Mouse (Mus musculus) embryonic facial prominence, embryonic 15.5 days (tissue): ENCODE measurements around the gene Zfyve28. TPM values are rescaled to one million over a fixed set of nuclear protein-coding genes. Genes with fewer than 3 reads are reported as not detected.

ENCODE experiments used
- ATAC-seq: fragments of 200-750 bp; cut with Nextera tagmentation; 2 replicates; pipeline ENCODE4 v1.8.0; 2017; ENCODE audit warnings: low read depth, moderate TSS enrichment; ENCODE audit not compliant: insufficient number of reproducible peaks, low FRiP score, low TSS enrichment
- H3K27ac ChIP-seq: fragments of 300-500 bp; sonication (generic); replicated peaks from 2 replicates; pipeline ENCODE4 v1.5.1; 2015; ENCODE audit warnings: mild to moderate bottlenecking, inconsistent platforms
- H3K27me3 ChIP-seq: fragments of 300-500 bp; sonication (generic); 2 replicates; pipeline ENCODE4 v1.6.1; 2015; ENCODE audit warnings: inconsistent platforms
- H3K36me3 ChIP-seq: fragments of 300-500 bp; sonication (generic); 2 replicates; pipeline ENCODE4 v1.6.1; 2015; ENCODE audit warnings: mild to moderate bottlenecking, inconsistent platforms
- H3K4me1 ChIP-seq: fragments of 300-500 bp; sonication (generic); 2 replicates; pipeline ENCODE4 v1.6.1; 2015; ENCODE audit warnings: inconsistent platforms
- H3K4me2 ChIP-seq: fragments of 300-500 bp; sonication (generic); replicated peaks from 2 replicates; pipeline ENCODE4 v1.6.1; 2015; ENCODE audit warnings: mild to moderate bottlenecking, inconsistent platforms
- H3K4me3 ChIP-seq: fragments of 300-500 bp; sonication (generic); replicated peaks from 2 replicates; pipeline ENCODE4 v1.5.1; 2015; ENCODE audit warnings: mild to moderate bottlenecking, inconsistent platforms
- H3K9ac ChIP-seq: fragments of 300-500 bp; sonication (generic); 2 replicates; pipeline ENCODE4 v1.6.1; 2015; ENCODE audit warnings: inconsistent platforms
- H3K9me3 ChIP-seq: fragments of 300-500 bp; sonication (generic); replicated peaks from 2 replicates; pipeline ENCODE4 v1.6.1; 2016; ENCODE audit warnings: inconsistent platforms
- WGBS: fragments of 180-500 bp; shearing (Covaris S2); methylation state at CpG from one replicate; pipeline ENCODE4 v1.1.7; 2015; 5-methylcytosine and 5-hydroxymethylcytosine counted together
- polyA plus RNA-seq: library from polyadenylated mRNA; unstranded; fragments of >200 nt; fragmentation: Nextera tagmentation; extraction: Ambion mirVana; gene quantifications from 2 replicates; pipeline ENCODE4 v1.2.1, GENCODE M21; 2015

Zfyve28 gene
- polyA plus RNA-seq, 1 experiment from 2014 or later, result 1.2 TPM

- H3K4me1 ChIP-seq, result peaks cover 55% of the 10 kb centered on the region
These were observed 100.5 kb downstream of the Zfyve28 start, which contains the start of gene Mxd4 for GRCm38 (mm10) chr5:34187601-34188316. Gene Mxd4, minus strand, starts transcription at chr5:34187720.

DNA sequence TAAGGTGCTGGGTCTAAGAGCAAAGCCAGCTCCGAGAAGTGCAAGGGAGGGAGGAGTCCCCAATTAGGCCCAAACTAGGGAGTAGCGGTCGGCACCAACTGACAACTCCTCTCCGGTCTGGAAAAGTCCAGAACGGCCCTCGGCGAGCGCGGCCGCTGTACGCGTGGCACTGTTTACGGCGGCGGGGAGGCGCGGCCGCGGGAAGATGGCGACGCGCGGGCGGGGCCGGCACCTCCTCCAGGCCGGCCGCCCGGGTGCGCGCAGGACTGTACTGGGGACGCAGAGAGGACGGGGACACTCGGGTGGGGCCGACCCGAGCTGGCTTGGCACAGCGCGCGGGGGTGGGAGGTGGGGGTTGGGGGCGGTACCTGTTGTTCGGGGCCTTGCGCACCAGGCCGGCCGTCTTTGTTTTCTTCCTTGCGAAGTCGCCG, 101.3 kb downstream of the Zfyve28 start:
- peaks cover 60% of the 10 kb centered on the region for H3K4me1 ChIP-seq
- WGBS, result under 1% methylated on average over 37 of the region's 46 CpGs
- H3K4me2 ChIP-seq, result peak overlapping the region; percentile 77
- H3K9me3 ChIP-seq, result no peaks in the 10 kb centered on the region
- peak overlapping the region; percentile 94 for H3K27ac ChIP-seq
- peak overlapping the region; percentile 80 for H3K9ac ChIP-seq
- ATAC-seq, result 0 out of 2 replicates have a peak, but pooled peaks have one; percentile 8
- H3K4me3 ChIP-seq, result peak overlapping the region; percentile 97
- H3K36me3 ChIP-seq, result peaks cover 16% of the 10 kb centered on the region
- H3K27me3 ChIP-seq, result no peaks in the 10 kb centered on the region

More at GRCm38 (mm10) chr5:34187601-34188316, 100.5 kb downstream of the Zfyve28 start, which contains the start of gene Mxd4:
- peak within 1 kb of the TSS; percentile 77 for H3K4me2 ChIP-seq
- H3K4me3 ChIP-seq, result peak within 1 kb of the TSS; percentile 97
- H3K36me3 ChIP-seq, result peaks cover 10% of the 10 kb centered on the region
- peak; percentile 99 for ATAC-seq
- H3K27ac ChIP-seq, result peak within 1 kb of the TSS; percentile 94
- under 1% methylated on average over 60 of the region's 60 CpGs for WGBS
- H3K9me3 ChIP-seq, result no peaks in the 10 kb centered on the region
- H3K27me3 ChIP-seq, result no peaks in the 10 kb centered on the region
- H3K9ac ChIP-seq, result peak within 1 kb of the TSS; percentile 80

GRCm38 (mm10) chr5:34186391-34186790, 101.9 kb downstream of the Zfyve28 start:
- Histone ChIP-seq H3K4me3 (peak overlapping the region; percentile 97), H3K27me3 (no peaks in the 10 kb centered on the region), H3K4me1 (peaks cover 62% of the 10 kb centered on the region), H3K27ac (peak overlapping the region; percentile 94), H3K9me3 (no peaks in the 10 kb centered on the region), H3K9ac (peak overlapping the region; percentile 80), H3K4me2 (peak overlapping the region; percentile 77), H3K36me3 (peaks cover 18% of the 10 kb centered on the region)
- 35% methylated on average over 2 of the region's 2 CpGs for WGBS
- ATAC-seq, result no peak

DNA sequence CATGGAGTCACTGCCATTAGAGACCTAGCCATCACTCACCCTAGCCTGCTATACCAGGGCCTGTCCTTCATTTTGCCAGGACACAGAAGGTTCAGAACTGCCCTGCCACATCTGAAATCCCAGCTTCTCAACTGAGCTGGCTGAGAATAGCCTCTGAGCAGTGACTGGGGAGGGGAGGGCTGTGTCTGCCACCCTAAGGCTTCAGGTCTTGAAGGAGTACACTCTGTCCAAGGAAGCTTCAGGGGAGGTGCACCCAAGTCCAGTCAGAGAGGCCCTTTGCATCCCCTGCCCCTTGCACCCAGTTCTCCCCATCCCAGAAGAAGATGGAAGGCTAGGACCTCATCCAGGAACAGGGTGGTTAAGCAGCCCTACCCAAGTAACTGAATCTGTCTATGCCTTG, 102.5 kb downstream of the Zfyve28 start:
- Histone ChIP-seq H3K27me3 (no peaks in the 10 kb centered on the region), H3K4me1 (peaks cover 62% of the 10 kb centered on the region), H3K36me3 (peaks cover 18% of the 10 kb centered on the region), H3K27ac (no peak overlapping the region; the same call in 1 of the 2 replicates), H3K9ac (peak overlapping the region; percentile 80), H3K9me3 (no peaks in the 10 kb centered on the region), H3K4me2 (peak overlapping the region; percentile 77), H3K4me3 (peak overlapping the region; percentile 97)
- no peak for ATAC-seq

- peak overlapping the region; percentile 77 for H3K4me2 ChIP-seq
- no peaks in the 10 kb centered on the region for H3K9me3 ChIP-seq
- peaks cover 62% of the 10 kb centered on the region for H3K4me1 ChIP-seq
- no peak overlapping the region for H3K9ac ChIP-seq
- WGBS, result 80% methylated on average over 1 of the region's 1 CpGs
- peaks cover 23% of the 10 kb centered on the region for H3K36me3 ChIP-seq
- no peak for ATAC-seq
- no peak overlapping the region for H3K27ac ChIP-seq
- peak overlapping the region; percentile 97 for H3K4me3 ChIP-seq
- no peaks in the 10 kb centered on the region for H3K27me3 ChIP-seq
These were observed 103.1 kb downstream of the Zfyve28 start for GRCm38 (mm10) chr5:34185051-34185580.

GRCm38 (mm10) chr5:34183976-34184375, 104.3 kb downstream of the Zfyve28 start:
- WGBS, result 93% methylated on average over 3 of the region's 3 CpGs

DNA sequence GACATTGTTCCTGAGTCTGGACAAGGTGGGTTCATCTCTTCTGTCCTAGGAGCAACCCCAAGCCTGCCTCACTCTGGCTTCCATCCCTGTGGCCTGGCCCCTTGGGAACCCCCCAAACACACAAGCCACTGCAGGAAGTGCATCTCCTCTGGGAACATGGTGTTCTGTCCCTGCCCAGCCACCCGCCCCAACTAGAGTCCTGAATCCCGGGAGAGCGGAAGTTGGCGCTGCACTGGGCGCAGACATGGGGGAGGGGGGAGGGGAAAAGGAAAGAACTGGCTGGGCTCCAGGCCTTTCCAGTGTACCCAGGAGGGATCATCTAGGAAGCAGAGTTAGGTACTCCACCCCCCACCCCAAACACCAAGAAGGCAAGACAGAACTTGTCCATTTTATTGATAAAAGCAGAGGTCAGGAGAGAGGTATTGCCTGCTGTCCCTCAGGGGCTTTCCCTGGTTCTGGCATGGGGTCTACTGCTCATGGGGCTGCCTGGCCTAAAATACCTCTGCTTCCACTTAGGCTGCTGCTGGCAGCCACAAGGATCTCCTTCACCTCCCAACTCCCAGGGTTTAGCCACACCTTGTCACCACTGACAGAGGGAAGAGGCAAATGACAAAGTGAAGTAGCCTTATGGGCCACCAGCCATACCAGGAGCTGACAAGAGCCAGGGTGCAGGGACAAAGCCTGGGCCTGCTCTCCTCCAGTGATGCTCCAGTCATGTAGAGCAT, 104.9 kb downstream of the Zfyve28 start:
- Histone ChIP-seq H3K4me3 (no peak overlapping the region), H3K27ac (no peak overlapping the region), H3K9me3 (no peaks in the 10 kb centered on the region), H3K27me3 (no peaks in the 10 kb centered on the region), H3K4me1 (peaks cover 48% of the 10 kb centered on the region), H3K36me3 (peaks cover 37% of the 10 kb centered on the region), H3K9ac (no peak overlapping the region), H3K4me2 (no peak overlapping the region)
- ATAC-seq, result no peak
- WGBS, result 65% methylated on average over 5 of the region's 5 CpGs

More at GRCm38 (mm10) chr5:34183976-34184375, 104.3 kb downstream of the Zfyve28 start:
- H3K27me3 ChIP-seq, result no peaks in the 10 kb centered on the region
- no peak overlapping the region for H3K9ac ChIP-seq
- no peak overlapping the region for H3K4me3 ChIP-seq
- H3K27ac ChIP-seq, result no peak overlapping the region
- no peak overlapping the region for H3K4me2 ChIP-seq
- no peak for ATAC-seq
- H3K36me3 ChIP-seq, result peaks cover 31% of the 10 kb centered on the region
- no peaks in the 10 kb centered on the region for H3K9me3 ChIP-seq
- H3K4me1 ChIP-seq, result peaks cover 55% of the 10 kb centered on the region

- H3K36me3 ChIP-seq, result peaks cover 44% of the 10 kb centered on the region
- H3K27ac ChIP-seq, result no peak overlapping the region
- H3K9ac ChIP-seq, result no peak overlapping the region
- H3K9me3 ChIP-seq, result no peaks in the 10 kb centered on the region
- ATAC-seq, result no peak
- H3K4me2 ChIP-seq, result no peak overlapping the region
- H3K4me1 ChIP-seq, result peaks cover 45% of the 10 kb centered on the region
- no peaks in the 10 kb centered on the region for H3K27me3 ChIP-seq
- H3K4me3 ChIP-seq, result no peak overlapping the region
- 65% methylated on average over 3 of the region's 3 CpGs for WGBS
These were observed 105.8 kb downstream of the Zfyve28 start for GRCm38 (mm10) chr5:34182486-34182885.

DNA sequence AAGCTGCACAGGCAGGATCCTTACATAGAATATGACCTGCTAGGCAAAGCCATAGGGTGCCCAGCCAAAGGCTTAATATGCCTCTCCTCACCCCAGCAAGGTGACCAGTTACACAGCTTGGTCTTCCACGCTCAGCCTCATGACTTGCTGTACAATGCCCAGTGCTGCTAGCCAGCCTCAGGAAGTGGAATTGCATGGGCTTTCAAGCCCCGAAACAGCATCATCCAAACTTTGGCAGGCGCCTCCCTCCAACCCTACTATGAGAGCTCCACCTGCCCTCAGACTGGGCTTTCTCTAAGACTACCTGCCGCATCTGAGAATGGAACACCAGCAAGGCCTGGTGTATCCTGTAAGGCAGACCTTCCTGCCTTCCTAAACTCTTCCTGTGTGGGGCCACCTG, 110.4 kb downstream of the Zfyve28 start:
- Histone ChIP-seq H3K27me3 (no peaks in the 10 kb centered on the region), H3K36me3 (peaks cover 78% of the 10 kb centered on the region), H3K27ac (no peak overlapping the region), H3K4me2 (no peak overlapping the region), H3K4me3 (no peak overlapping the region), H3K9ac (no peak overlapping the region), H3K4me1 (peaks cover 8% of the 10 kb centered on the region; the same call in 1 of the 2 replicates), H3K9me3 (no peaks in the 10 kb centered on the region)
- no peak for ATAC-seq
- WGBS, result 89% methylated on average over 4 of the region's 4 CpGs

GRCm38 (mm10) chr5:34177091-34177490, 111.2 kb downstream of the Zfyve28 start:
- H3K27ac ChIP-seq, result no peak overlapping the region
- no peak overlapping the region for H3K4me2 ChIP-seq
- no peak overlapping the region for H3K9ac ChIP-seq
- WGBS, result 88% methylated on average over 2 of the region's 2 CpGs
- peaks cover 75% of the 10 kb centered on the region for H3K36me3 ChIP-seq
- H3K4me1 ChIP-seq, result peaks cover 4% of the 10 kb centered on the region; the same call in 1 of the 2 replicates
- no peaks in the 10 kb centered on the region for H3K9me3 ChIP-seq
- no peak; the same call in 1 of the 2 replicates for ATAC-seq
- H3K27me3 ChIP-seq, result no peaks in the 10 kb centered on the region
- no peak overlapping the region for H3K4me3 ChIP-seq

GRCm38 (mm10) chr5:34176691-34177090, 111.6 kb downstream of the Zfyve28 start:
- no peak overlapping the region for H3K9ac ChIP-seq
- H3K36me3 ChIP-seq, result peaks cover 74% of the 10 kb centered on the region
- H3K4me2 ChIP-seq, result no peak overlapping the region
- H3K4me3 ChIP-seq, result no peak overlapping the region
- no peaks in the 10 kb centered on the region; the same call in 1 of the 2 replicates for H3K4me1 ChIP-seq
- no peaks in the 10 kb centered on the region for H3K27me3 ChIP-seq
- H3K9me3 ChIP-seq, result no peaks in the 10 kb centered on the region
- WGBS, result 75% methylated on average over 10 of the region's 10 CpGs
- no peak overlapping the region for H3K27ac ChIP-seq
- no peak for ATAC-seq
